Mouse (Mus musculus) brain, adult 10 weeks (tissue): Measurements from ENCODE around the gene Wdhd1. TPM values are rescaled to one million over a fixed set of nuclear protein-coding genes. Genes with fewer than 3 reads are reported as not detected.

Source experiments
- polyA plus RNA-seq: library from polyadenylated mRNA; stranded (reverse); fragments of 350-450 nt; fragmentation: Illumina TruSeq; extraction: RNeasy Lipid Tissue Mini Kit (QIAGEN cat#74804); gene quantifications from one replicate; pipeline ENCODE4 v1.2.3, GENCODE M21; 2015; ENCODE audit warnings: low read depth, low replicate concordance

The Wdhd1 gene
- 3.7 TPM for polyA plus RNA-seq

DNA sequence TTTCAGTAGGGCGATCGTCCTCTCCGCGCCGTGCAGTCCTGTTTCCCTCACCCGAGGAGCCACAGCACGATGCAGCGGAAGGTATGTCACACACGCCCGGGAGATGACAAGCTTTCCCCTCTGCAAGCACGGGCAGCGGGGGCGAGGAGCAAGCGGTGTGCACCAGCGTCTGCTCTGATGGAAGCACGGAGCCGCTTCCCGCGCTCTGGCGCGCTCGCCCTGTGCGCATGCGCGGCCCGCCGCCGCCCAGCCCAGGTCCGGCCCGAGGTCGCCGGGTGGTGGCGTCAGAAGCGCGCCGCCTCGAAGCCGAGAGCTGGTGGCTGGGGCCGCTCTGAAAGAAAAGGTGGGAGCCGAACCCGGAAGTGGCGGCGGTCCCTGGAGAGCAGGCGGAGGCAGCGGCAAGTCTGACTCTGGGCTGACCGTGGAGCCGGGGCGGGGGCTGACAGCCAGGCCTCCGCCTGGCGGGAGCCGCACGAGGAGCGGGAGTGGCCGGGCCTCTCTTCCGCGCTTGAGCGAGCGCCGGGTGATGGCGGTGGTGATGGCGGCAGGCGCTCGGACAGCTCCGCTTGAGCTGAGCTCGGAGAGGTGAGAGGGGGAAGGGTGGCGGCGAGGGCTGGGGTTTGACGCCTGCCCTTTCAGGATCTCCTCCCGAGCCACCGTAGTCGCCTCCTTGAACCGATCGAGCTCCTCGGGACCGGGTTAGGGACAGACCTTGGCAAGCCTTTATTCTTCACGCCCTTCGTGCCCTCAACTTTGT is at the start of gene Wdhd1, which contains the start of gene Socs4:
Gene Wdhd1, minus strand, starts transcription at position 221 of the 757 bp plus-strand sequence.
Gene Socs4, plus strand, starts transcription at position 295 of the 757 bp plus-strand sequence.

DNA sequence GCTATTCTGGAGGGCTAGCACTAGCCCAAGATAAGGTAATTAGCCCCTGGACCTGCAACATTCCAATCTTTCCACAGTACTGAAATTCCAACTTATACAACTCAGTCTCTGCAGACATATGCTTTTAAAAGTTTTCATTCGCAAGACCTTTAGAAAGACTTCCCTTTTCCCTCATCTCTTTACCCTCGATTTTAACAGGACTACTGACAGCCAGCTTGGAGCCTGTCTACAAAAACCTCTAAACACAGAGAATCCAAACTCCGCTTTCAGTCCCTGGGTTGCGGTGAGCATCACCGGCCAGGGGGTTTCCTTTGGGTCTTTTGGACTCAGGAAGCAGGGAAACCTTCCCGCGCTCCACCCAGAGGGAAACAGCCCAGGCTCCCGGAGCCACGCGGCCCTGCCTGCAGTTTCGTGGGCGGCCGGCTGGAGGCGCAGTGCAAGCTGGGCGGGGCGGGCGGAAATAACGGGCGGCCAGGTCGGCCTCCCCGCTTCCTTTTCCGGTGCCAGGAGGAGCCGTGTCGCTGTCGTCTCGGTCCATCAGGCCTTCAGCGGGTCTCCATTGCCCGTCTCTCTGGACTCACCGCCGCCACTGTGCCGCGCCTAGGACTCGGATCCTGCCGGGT is 21.2 kb upstream of the Wdhd1 start, which contains the start of gene Mapk1ip1l:
Gene Mapk1ip1l, plus strand, starts transcription at position 482 of the 623 bp plus-strand sequence.

Other genes starting within 250 kb of the Wdhd1 start
- 3.0 TPM for gene Gch1, start 87.4 kb downstream of the Wdhd1 start, polyA plus RNA-seq
- 6.8 TPM for gene Socs4, start 74 bp upstream of the Wdhd1 start, polyA plus RNA-seq
- 23.3 TPM for gene Mapk1ip1l, start 21.4 kb upstream of the Wdhd1 start, polyA plus RNA-seq
- 2.0 TPM for gene Lgals3, start 90.9 kb upstream of the Wdhd1 start, polyA plus RNA-seq
- gene Dlgap5, start 141.6 kb upstream of the Wdhd1 start, polyA plus RNA-seq: 0.77 TPM
- 56.9 TPM for gene Fbxo34, start 173.6 kb upstream of the Wdhd1 start, polyA plus RNA-seq